Mouse (Mus musculus) macrophage (primary cell): Measurements from ENCODE around the gene 1700029I15Rik. TPM values are rescaled to one million over a fixed set of nuclear protein-coding genes. Genes with fewer than 3 reads are reported as not detected.

ENCODE experiments used
- H3K27ac ChIP-seq: fragments of 350-480 bp; formaldehyde crosslinking; 2 replicates; pipeline ENCODE4 v1.9.0; 2021
- H3K36me3 ChIP-seq: fragments of 350-480 bp; formaldehyde crosslinking; 2 replicates; pipeline ENCODE4 v1.9.0; 2021; ENCODE audit errors: inconsistent target
- H3K4me3 ChIP-seq: fragments of 350-480 bp; formaldehyde crosslinking; 2 replicates; pipeline ENCODE4 v1.9.0; 2021; ENCODE audit errors: inconsistent target
- H3K79me2 ChIP-seq: fragments of 350-480 bp; formaldehyde crosslinking; 2 replicates; pipeline ENCODE4 v1.9.0; 2021; ENCODE audit errors: inconsistent target
- WGBS: methylation state at CpG from one replicate; pipeline ENCODE4 v1.1.7; 2026; ENCODE audit warnings: inconsistent platforms; ENCODE audit not compliant: missing documents; 5-methylcytosine and 5-hydroxymethylcytosine counted together
- polyA plus RNA-seq: library from polyadenylated mRNA; stranded (reverse); fragments of 250-400 nt; gene quantifications from 3 replicates; pipeline ENCODE4 v1.2.4, GENCODE M21; 2018; ENCODE audit warnings: inconsistent platforms

Gene 1700029I15Rik
- polyA plus RNA-seq, 1 experiment from 2014 or later = 0.50 TPM

GRCm38 (mm10) chr2:92422388-92423135 lies 40.2 kb downstream of the 1700029I15Rik start:
- WGBS = 11% methylated on average over 10 of the region's 10 CpGs
- Histone ChIP-seq H3K27ac (no peak overlapping the region), H3K4me3 (no peak overlapping the region), H3K36me3 (no peaks in the 10 kb centered on the region), H3K79me2 (no peaks in the 10 kb centered on the region)

GRCm38 (mm10) chr2:92423156-92423555 lies 40.8 kb downstream of the 1700029I15Rik start:
- 79% methylated on average over 9 of the region's 9 CpGs for WGBS
- Histone ChIP-seq H3K27ac (no peak overlapping the region), H3K36me3 (no peaks in the 10 kb centered on the region), H3K4me3 (no peak overlapping the region), H3K79me2 (no peaks in the 10 kb centered on the region)

GRCm38 (mm10) chr2:92423702-92424461 lies 41.5 kb downstream of the 1700029I15Rik start:
- Histone ChIP-seq H3K4me3 (no peak overlapping the region), H3K79me2 (peaks cover 2% of the 10 kb centered on the region; the same call in 1 of the 2 replicates), H3K27ac (no peak overlapping the region), H3K36me3 (no peaks in the 10 kb centered on the region)
- 55% methylated on average over 9 of the region's 9 CpGs for WGBS

- Histone ChIP-seq H3K4me3 (no peak overlapping the region), H3K27ac (no peak overlapping the region), H3K36me3 (no peaks in the 10 kb centered on the region), H3K79me2 (peaks cover 9% of the 10 kb centered on the region; the same call in 1 of the 2 replicates)
- 97% methylated on average over 9 of the region's 9 CpGs for WGBS
These were observed 42.3 kb downstream of the 1700029I15Rik start for GRCm38 (mm10) chr2:92424462-92425308.

GRCm38 (mm10) chr2:92425366-92425765 lies 43.0 kb downstream of the 1700029I15Rik start:
- Histone ChIP-seq H3K79me2 (peaks cover 12% of the 10 kb centered on the region; the same call in 1 of the 2 replicates), H3K36me3 (no peaks in the 10 kb centered on the region), H3K27ac (no peak overlapping the region), H3K4me3 (no peak overlapping the region)
- WGBS = 92% methylated on average over 4 of the region's 4 CpGs

- H3K4me3 ChIP-seq = no peak overlapping the region
- H3K27ac ChIP-seq = no peak overlapping the region
- peaks cover 14% of the 10 kb centered on the region; the same call in 1 of the 2 replicates for H3K79me2 ChIP-seq
- 85% methylated on average over 3 of the region's 3 CpGs for WGBS
- no peaks in the 10 kb centered on the region for H3K36me3 ChIP-seq
These were observed 44.1 kb downstream of the 1700029I15Rik start for GRCm38 (mm10) chr2:92426426-92426825.

- no peaks in the 10 kb centered on the region for H3K36me3 ChIP-seq
- peaks cover 29% of the 10 kb centered on the region; the same call in 1 of the 2 replicates for H3K79me2 ChIP-seq
- H3K4me3 ChIP-seq = no peak overlapping the region
- WGBS = 93% methylated on average over 6 of the region's 6 CpGs
- H3K27ac ChIP-seq = no peak overlapping the region
These were observed 45.5 kb downstream of the 1700029I15Rik start for GRCm38 (mm10) chr2:92427882-92428281.

GRCm38 (mm10) chr2:92430089-92430488 lies 47.8 kb downstream of the 1700029I15Rik start:
- 88% methylated on average over 2 of the region's 2 CpGs for WGBS
- Histone ChIP-seq H3K36me3 (no peaks in the 10 kb centered on the region), H3K27ac (no peak overlapping the region), H3K79me2 (peaks cover 30% of the 10 kb centered on the region; the same call in 1 of the 2 replicates), H3K4me3 (no peak overlapping the region)

GRCm38 (mm10) chr2:92430723-92431541 lies 48.6 kb downstream of the 1700029I15Rik start:
- no peaks in the 10 kb centered on the region for H3K36me3 ChIP-seq
- H3K4me3 ChIP-seq = no peak overlapping the region
- peaks cover 30% of the 10 kb centered on the region; the same call in 1 of the 2 replicates for H3K79me2 ChIP-seq
- H3K27ac ChIP-seq = no peak overlapping the region
- WGBS = 73% methylated on average over 18 of the region's 21 CpGs

GRCm38 (mm10) chr2:92431611-92432179 lies 49.4 kb downstream of the 1700029I15Rik start:
- no peak overlapping the region for H3K4me3 ChIP-seq
- H3K36me3 ChIP-seq = no peaks in the 10 kb centered on the region
- WGBS = 85% methylated on average over 11 of the region's 11 CpGs
- H3K27ac ChIP-seq = no peak overlapping the region
- peaks cover 30% of the 10 kb centered on the region; the same call in 1 of the 2 replicates for H3K79me2 ChIP-seq

- Histone ChIP-seq H3K4me3 (peak overlapping the region; percentile 71), H3K27ac (no peak overlapping the region), H3K36me3 (no peaks in the 10 kb centered on the region), H3K79me2 (peaks cover 30% of the 10 kb centered on the region; the same call in 1 of the 2 replicates)
- WGBS = 69% methylated on average over 17 of the region's 17 CpGs
These were observed 50.3 kb downstream of the 1700029I15Rik start for GRCm38 (mm10) chr2:92432299-92433295.

- WGBS = under 1% methylated on average over 75 of the region's 76 CpGs
These were observed 51.4 kb downstream of the 1700029I15Rik start, which contains the start of gene Cry2 for GRCm38 (mm10) chr2:92433578-92434374. Cry2 (minus strand) TSS chr2:92434043.

More at GRCm38 (mm10) chr2:92433578-92434374, 51.4 kb downstream of the 1700029I15Rik start, which contains the start of gene Cry2:
- Histone ChIP-seq H3K27ac (peak within 1 kb of the TSS; percentile 19; the same call in 1 of the 2 replicates), H3K36me3 (no peaks in the 10 kb centered on the region), H3K79me2 (peaks cover 30% of the 10 kb centered on the region; the same call in 1 of the 2 replicates), H3K4me3 (peak within 1 kb of the TSS; percentile 71)
